Mouse (Mus musculus): Measurements from ENCODE around the gene Hmx3. TPM values are rescaled to one million over a fixed set of nuclear protein-coding genes. Genes with fewer than 3 reads are reported as not detected.

Hmx3 gene
- total RNA-seq (2021) = not detected
- long read RNA-seq, experiment 1 = 0 reads
- long read RNA-seq, experiment 2 = 0 reads

DNA sequence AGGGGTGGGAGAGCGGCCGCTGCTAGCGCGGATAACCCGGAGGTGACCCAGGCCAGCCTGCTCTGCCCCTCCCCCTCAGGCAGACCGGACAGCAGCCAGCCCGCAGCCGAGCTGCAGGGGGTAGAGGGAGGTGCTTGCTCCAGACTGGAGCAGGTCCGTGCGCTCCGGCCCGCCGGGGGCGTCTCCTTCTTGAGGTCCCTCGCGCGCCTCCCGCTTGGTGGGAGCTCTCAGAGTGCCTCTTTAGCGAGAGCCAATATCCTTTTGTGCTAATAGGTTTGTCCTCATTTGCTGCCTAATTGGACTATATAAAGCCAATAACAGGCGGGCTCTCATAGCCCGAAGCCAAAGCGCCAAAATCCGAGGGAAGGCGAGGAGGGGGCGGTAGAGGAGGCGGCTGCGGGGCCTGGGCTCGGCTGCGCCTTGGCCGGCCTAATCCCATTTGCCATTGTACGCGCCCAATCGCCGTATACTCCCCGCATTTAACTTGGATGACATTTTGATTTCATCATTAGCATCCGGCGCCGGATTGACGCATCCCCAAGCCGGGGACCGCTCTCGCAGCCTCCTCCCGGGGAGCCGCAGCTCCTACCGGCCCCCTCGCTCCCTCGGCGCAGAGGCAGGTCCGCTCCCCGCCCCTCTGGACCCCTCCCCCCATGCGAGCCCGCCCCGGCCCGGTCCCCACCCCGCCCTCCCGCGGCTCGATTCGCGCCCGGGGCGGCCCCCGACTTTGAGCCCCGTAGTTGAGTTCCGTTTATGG lies at the start of gene Hmx3:
Hmx3 (plus strand) TSS at position 753 of the 757 bp plus-strand sequence.
- Histone ChIP-seq H3K4me3 (peak within 1 kb of the TSS; percentile 3; the same call in 1 of the 2 replicates), H3K27ac (no peak within 1 kb of the TSS)
- no peak for DNase-seq (ENCODE audit: low spot score in 2 of 2)
- TF ChIP-seq CTCF (conservative IDR thresholded peaks at IDR 0.05) = no peak

DNA sequence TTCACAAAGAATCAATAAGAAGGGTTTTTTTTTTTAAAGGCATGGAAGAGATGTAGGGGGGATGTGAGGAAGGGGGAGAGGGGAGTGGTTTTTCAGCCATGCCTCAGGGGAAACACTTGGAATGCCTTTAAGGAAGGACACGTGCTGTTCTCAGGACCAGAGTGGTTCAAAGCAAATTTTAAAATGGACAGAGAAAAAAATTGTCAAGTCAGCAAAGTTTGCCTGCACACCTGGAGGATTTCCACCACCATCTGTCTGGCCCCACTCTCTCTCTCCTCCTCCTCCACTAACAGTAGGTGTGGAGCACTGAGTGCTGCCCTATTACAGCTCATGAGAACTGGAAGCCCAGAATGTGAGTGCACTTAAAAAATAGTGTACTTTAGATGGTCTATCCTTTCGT lies 38.9 kb upstream of the Hmx3 start:
- no peak overlapping the region for H3K27ac ChIP-seq
- TF ChIP-seq CTCF (conservative IDR thresholded peaks at IDR 0.05) = no peak
- no peak for DNase-seq (ENCODE audit: low spot score in 2 of 2)
- no peak overlapping the region for H3K4me3 ChIP-seq

DNA sequence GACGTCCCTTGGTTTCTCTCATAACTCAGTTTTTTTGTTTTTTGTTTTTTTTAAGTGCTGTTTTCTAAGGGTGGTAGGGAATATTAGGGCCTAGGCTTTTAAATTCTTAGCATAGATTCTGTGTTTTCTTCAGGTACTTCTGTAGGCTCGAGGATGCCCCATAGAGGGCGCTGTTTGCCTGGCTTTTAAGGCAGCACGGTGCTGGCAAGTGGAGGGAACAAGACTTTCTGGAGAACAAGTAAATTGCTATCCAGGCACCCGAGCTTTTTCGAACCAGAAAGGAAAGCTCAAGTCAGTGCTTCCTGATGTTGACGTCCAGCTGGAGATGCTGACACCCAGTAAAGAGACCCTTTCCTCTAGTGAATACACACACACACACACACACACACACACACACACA lies 2.7 kb upstream of the Hmx3 start:
- H3K4me3 ChIP-seq = no peak overlapping the region
- DNase-seq (ENCODE audit: low spot score in 2 of 2) = peak; percentile 65 to 81
- peak; percentile 89 for TF ChIP-seq CTCF (conservative IDR thresholded peaks at IDR 0.05)
- H3K27ac ChIP-seq = no peak overlapping the region

DNA sequence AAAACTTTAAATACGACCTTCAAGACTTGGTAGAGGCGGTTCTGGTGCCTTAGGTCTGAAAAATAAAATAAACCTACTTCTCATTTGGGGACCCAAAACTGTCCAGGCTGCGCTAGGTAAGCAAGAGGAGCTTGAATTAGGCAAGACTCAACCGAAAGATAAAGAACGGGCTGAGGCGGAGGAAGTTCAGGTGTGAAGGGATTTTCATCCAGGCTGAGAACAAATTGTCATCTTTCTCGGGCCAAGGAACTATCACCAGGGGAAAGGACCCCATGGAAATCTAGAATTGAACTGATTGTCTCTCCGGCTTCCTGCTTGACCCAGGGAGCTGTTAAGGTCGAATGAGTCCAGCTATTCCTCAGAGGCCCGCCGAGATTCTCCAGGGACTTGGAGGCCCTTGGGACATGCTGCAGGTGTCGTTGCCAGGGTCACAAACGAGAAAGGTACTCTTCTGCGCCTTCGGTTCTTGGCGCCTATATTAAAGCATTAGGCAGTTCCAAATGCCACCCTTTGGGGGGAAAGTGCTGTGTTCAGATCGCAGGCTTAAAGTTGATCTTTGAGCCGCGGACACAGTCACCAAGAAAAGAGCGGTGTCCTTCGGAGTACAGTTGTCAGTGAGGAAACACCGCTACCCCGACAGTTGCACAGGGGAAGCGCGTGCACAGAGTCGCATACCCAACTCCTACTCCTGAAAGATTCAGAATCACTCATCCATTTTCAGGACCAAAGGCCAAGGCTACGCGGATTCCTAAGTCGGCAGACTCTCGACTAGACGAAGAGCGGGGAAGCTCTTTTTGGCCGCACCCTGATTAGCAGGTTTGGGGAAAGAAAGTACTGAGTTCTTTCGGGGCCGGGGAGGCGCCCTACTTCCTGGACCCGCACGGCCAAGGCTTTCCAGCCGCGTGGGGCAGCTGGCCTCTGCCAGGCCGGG lies 1.2 kb upstream of the Hmx3 start:
- Histone ChIP-seq H3K4me3 (no peak overlapping the region), H3K27ac (no peak overlapping the region)
- no peak for TF ChIP-seq CTCF (conservative IDR thresholded peaks at IDR 0.05)
- DNase-seq (ENCODE audit: low spot score in 2 of 2) = no peak

DNA sequence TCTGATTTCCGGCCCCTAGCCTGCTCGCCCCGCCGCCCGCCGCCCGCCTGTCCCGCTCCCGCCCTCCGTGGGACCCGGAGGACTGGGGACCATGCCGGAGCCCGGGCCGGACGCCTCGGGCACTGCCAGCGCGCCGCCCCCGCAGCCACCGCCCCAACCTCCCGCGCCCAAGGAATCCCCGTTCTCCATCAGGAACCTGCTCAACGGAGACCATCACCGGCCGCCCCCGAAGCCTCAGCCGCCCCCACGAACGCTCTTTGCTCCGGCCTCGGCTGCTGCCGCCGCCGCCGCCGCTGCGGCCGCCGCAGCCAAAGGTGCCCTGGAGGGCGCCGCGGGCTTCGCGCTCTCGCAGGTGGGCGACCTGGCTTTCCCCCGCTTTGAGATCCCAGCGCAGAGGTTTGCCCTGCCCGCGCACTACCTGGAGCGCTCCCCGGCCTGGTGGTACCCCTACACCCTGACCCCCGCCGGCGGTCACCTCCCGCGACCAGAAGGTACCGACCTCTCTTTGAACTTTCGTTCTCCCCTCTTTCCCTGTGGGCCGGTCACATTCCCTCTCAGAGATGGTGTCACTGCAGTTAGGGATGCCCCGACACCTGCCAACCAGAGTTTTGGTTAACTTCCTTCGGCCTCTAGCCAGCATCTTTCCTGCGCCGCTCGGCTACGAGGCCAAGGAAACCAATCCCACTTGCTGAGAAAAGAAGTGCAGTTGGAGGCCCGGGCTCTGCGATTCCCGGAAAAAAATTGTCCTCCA lies 380 bp downstream of the Hmx3 start:
- Histone ChIP-seq H3K27ac (no peak overlapping the region), H3K4me3 (no peak overlapping the region)
- DNase-seq (ENCODE audit: low spot score in 2 of 2) = no peak
- no peak for TF ChIP-seq CTCF (conservative IDR thresholded peaks at IDR 0.05)

DNA sequence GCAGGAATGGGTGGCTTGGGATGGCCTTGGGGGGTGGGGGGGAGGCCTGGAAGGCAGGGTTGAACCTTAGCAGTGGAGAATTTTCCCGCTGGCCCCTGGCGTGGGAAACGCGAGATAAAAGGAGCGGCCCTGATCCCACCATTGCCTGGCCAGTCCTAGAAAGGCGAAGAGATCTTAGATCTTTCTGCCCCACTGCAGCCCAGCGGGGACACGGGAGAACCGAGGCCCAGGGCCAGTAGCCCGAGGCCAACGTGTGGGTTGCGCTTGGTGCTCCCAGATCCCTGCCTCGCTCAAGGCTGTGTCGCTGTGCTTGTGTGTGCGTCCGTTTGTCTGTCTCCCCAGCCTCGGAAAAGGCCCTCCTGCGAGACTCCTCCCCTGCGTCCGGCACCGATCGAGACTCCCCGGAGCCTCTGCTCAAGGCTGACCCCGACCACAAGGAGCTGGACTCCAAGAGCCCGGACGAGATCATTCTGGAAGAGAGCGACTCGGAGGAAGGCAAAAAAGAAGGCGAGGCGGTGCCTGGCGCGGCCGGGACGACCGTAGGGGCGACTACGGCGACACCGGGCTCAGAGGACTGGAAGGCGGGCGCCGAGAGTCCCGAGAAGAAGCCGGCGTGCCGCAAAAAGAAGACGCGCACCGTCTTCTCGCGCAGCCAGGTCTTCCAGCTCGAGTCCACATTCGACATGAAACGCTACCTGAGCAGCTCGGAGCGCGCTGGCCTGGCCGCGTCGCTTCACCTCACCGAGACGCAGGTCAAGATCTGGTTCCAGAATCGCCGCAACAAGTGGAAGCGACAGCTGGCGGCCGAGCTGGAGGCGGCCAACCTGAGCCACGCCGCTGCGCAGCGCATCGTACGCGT lies 1.2 kb downstream of the Hmx3 start:
- DNase-seq (ENCODE audit: low spot score in 2 of 2) = no peak
- TF ChIP-seq CTCF (conservative IDR thresholded peaks at IDR 0.05) = no peak
- no peak overlapping the region for H3K27ac ChIP-seq
- no peak overlapping the region for H3K4me3 ChIP-seq

DNA sequence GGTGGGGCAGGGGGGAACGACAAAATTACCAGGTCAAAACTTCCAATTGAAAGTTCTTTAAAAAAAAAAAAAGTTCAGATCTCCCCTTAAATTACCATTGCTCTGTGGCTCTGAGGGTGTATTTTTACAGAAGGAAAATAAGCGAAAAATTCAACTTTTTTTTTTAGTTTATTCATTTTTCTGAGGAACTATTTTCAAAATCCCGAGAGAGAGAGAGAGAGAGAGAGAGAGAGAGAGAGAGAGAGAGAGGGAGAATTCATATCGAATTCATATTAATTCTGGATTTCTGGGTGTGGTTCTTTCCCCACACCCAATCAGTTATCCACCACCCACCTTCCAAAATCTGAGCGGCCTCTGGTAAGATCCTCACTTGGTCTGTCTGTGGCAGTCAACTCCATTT lies 2.2 kb downstream of the Hmx3 start:
- Histone ChIP-seq H3K4me3 (no peak overlapping the region), H3K27ac (no peak overlapping the region)
- no peak for DNase-seq (ENCODE audit: low spot score in 2 of 2)
- no peak for TF ChIP-seq CTCF (conservative IDR thresholded peaks at IDR 0.05)

DNA sequence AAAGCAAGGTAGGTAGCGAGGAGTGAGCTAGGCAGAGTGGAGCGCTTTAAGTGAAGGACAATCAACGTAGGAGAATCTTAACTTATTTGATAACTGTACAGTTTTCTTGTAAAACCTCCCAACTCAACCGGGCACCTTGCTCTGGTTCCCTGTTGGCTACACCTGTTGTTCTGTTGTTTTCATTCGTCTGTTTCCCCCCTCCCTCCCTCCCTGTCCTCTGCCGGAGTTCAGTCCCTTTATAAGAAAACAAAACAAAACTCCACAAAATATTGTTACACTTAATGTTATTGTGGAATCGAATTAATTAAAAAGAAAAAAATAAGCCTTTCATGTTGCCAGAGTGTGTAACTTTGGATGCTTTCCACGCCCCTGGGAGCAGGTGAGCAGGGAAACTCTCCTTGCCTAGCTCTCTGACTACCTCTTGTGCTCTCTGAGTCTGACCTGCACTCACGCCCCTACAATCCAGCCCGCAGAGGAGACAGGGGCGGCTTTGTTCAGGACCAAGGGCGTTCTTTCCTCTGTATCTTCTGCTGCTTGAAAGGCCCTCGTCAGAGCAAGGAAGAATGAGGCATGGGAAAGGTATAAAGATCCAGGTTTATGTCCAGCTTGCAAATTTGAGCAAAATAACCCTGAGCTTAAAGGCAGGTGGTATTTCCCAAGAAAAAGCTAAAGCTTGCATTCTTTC lies 3.2 kb downstream of the Hmx3 start:
- no peak for DNase-seq (ENCODE audit: low spot score in 2 of 2)
- Histone ChIP-seq H3K27ac (no peak overlapping the region), H3K4me3 (no peak overlapping the region)
- no peak for TF ChIP-seq CTCF (conservative IDR thresholded peaks at IDR 0.05)

DNA sequence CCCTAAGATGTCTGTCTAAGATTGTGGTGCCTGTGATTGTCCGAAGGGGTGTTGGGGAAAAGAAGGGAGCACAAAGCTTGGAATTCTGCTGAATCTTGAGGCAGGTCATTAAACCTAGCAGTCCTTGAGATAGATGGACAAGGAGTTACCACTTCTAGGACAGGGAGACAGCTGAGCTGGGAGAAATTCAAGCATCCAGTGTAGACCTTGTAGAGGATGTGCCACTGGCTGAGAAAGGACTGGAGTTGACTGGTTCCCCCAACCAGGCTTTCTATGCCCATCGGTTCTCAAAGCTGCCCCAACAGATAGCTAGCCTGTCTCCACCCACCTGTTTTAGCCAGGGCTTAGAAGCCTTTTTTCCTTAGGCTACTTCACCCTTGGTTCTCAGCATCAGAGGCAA lies 3.8 kb downstream of the Hmx3 start:
- H3K4me3 ChIP-seq = no peak overlapping the region
- DNase-seq (ENCODE audit: low spot score in 2 of 2) = no peak
- no peak overlapping the region for H3K27ac ChIP-seq
- TF ChIP-seq CTCF (conservative IDR thresholded peaks at IDR 0.05) = no peak

DNA sequence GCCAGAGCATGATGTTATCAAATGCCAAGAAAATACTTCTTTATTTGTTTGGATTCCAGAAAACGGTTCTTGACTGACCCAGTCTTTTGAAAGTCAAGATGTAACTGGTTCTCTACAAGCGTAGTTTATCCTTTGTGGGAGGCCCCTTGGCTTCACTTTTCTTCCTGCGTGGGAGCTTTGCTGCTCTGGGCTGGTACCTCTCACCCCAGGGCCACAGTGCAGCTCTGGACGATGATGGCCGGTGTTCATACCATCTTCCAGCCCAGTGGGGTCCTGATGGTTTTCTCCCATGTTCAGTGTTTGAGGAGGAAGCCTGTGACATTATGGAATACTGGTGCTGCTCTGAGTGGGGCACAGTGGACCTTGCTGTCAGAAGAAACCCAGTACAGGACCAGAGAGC lies 4.8 kb downstream of the Hmx3 start:
- DNase-seq (ENCODE audit: low spot score in 2 of 2) = no peak
- no peak for TF ChIP-seq CTCF (conservative IDR thresholded peaks at IDR 0.05)
- H3K4me3 ChIP-seq = no peak overlapping the region

DNA sequence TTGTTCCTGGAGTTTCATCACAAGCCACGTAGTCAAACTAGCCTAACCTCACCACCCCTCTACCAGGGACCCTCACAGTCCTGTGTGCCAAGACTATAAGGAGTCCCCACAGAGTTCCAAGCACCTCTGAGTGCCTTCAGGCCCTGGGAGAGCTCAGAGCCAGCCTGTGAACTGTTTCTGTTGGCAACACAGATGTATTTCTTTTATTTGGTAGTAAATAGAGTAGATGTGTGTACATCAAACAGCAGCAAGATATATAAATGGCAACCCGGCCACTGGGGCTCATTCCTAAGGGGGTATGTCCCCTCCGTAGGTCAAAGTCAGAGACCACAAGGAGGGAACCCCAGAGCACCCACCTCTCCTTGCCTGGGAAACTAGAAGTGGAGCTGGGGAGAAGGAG lies 5.8 kb downstream of the Hmx3 start, which contains the start of gene Hmx2:
Hmx2 (plus strand) TSS at position 301 of the 400 bp plus-strand sequence.
- Histone ChIP-seq H3K27ac (no peak within 1 kb of the TSS), H3K4me3 (no peak within 1 kb of the TSS)
- no peak for TF ChIP-seq CTCF (conservative IDR thresholded peaks at IDR 0.05)
- DNase-seq (ENCODE audit: low spot score in 2 of 2) = no peak

More for the DNA sequence above, 4.8 kb downstream of the Hmx3 start:
- H3K27ac ChIP-seq = no peak overlapping the region

Data from layer of hippocampus, adult 2 months (tissue).